Mouse (Mus musculus): ENCODE results near the gene Irf6. TPM values are rescaled to one million over a fixed set of nuclear protein-coding genes. Genes with fewer than 3 reads are reported as not detected.
A peak's percentile ranks its signal among the peaks of the same experiment; 100 is the strongest.

Gene Irf6
- 1 to 10 TPM; 1.2 to 2.7 (median 1.5) TPM for total RNA-seq (2022)

- DNase-seq (ENCODE audit: low spot score in 2 of 2), result no peak
Measured at GRCm38 (mm10) chr1:193152872-193153271, at the start of gene Irf6. TSS of gene Irf6 (plus strand) at chr1:193153111.

GRCm38 (mm10) chr1:193112093-193112492, 40.8 kb upstream of the Irf6 start:
- DNase-seq (ENCODE audit: low spot score in 2 of 2), result no peak

DNA sequence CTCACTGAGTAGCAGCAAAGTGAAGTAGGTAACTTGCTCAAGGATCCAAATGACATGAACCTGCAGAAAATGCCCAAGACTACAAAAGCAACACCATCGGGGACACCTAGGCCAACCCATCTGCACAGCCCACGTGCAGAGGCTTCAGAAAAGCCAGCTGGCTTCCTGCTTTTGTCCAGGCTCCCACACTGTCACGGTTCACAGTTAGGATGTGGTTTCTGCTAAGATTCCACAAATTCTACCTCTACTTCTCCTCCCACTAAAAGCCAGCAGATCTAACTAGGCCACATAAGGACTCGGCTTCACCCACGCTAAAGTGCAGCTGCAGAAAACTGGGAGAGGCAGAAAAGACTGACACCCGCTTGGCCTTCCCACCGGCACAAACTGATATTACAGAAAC, 30.1 kb upstream of the Irf6 start:
- peak in 1 of 2 experiments; percentile 71 for DNase-seq (ENCODE audit: low spot score in 2 of 2)

DNA sequence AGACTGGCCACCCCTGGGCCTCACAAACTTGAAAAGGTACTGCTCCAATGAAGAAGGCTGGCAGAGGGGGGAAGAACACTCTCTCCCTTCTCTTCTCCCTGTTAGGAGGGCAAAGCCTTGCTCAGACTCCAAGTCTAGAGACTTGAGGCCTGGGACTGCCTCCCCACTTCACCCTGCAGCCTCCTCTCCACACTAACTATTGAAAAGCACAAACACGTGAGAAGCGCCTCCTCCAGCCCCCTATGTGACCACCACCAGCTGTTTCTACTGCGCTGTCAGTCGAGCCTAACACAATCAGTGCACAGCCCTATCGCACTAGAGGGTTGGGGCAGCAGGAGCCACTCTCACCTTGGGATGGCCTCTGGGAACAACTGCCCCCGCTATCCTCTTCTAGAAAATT, 29.6 kb upstream of the Irf6 start:
- no peak for DNase-seq (ENCODE audit: low spot score in 2 of 2)

DNA sequence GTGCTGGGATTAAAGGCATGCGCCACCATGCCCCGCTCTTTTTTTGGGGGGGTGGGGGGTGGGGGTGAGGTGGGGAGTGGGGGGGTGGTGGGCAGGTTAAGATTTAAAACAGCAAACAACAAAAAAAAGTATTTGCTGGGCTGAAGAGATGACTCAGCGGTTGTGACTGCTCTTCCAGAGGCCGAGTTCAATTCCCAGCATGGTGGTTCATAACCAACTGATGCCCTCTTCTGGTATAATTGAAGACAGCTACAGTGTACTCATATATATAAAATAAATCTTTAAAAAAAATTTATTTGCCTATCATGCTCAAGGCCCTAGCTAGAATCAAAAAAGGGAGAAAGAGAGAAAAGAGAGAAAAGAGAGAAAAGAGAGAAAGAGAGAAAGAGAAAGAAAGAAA, 27.1 kb upstream of the Irf6 start:
- no peak for DNase-seq (ENCODE audit: low spot score in 2 of 2)

- no peak for DNase-seq (ENCODE audit: low spot score in 2 of 2)
Measured at GRCm38 (mm10) chr1:193128055-193128454, 24.9 kb upstream of the Irf6 start.

DNA sequence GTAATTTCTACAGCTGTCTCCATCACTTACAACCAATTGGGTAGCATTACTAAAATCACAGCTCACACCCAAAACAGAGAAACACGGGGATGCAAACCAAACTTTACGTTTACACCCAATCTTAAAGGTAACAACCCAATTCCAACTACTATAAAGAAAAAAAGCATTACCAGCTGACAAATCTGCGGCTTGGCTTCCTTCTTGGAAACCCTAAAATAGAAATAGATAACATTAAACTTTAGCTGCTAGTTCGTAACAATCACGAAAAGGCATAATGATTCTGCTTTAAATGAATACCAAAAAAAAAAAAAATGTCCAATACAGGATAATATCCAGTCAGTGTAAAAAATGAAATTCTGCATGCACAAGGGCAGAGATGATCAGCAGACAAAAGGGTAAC, 23.6 kb upstream of the Irf6 start:
- DNase-seq (ENCODE audit: low spot score in 2 of 2), result no peak

DNA sequence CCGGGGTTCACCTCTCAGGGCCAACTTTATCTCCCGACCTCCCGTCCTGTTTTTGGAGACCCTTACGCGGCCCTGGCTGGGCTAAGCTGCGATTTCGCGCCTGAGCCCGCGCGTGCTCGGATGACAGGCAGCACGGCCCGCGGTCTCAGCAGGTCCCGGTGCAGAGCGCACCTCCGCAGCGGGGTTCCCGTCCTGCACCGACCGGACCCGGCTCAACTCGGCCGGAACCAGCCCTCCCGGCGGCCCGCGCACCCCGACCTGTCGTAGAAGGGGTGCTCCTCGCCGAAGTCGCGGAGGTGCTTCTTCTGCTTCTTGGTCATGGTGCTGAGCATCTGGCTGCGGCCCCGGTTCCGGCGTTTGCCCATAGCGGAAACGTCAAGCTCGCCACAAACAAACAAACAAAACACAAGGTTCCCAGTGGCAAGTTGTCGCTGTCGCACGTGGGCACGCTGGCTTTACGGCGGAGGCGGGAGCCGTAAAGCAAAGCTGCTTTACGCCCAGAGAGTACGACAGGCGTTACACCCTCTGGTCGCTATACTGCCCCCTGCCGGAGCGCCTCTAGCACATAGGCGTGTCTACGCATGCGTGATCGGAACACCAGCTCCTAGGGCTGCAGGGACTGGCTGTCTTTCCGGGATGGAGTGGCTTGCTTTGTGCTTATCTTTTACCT, 23.0 kb upstream of the Irf6 start, which contains the start of gene Diexf:
Diexf (minus strand) TSS at position 487 of the 670 bp plus-strand sequence.
- peak; percentile 90 to 94 for DNase-seq (ENCODE audit: low spot score in 2 of 2)

DNA sequence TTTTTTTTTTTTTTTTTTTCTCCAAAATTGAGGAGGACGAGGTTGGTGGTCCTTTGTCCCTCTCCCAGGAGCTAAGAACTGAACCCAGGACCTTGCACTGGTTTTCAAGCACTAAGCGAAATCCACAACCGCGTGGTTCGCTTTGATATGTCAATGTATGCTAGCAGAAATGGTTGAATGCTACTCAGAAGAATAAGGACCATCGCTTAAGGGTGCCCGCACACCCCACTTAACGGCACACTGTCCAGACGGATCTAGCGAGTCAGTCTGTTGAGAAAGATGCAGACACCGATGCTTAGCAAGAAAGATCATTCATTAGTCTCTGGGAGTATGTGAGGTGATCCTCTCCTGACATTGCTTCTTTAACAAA, 22.5 kb upstream of the Irf6 start:
- DNase-seq (ENCODE audit: low spot score in 2 of 2), result peak in 1 of 2 experiments; percentile 25

- DNase-seq (ENCODE audit: low spot score in 2 of 2), result no peak
Measured at GRCm38 (mm10) chr1:193130839-193131238, 22.1 kb upstream of the Irf6 start.

GRCm38 (mm10) chr1:193131311-193131948, 21.5 kb upstream of the Irf6 start:
- DNase-seq (ENCODE audit: low spot score in 2 of 2), result no peak

DNA sequence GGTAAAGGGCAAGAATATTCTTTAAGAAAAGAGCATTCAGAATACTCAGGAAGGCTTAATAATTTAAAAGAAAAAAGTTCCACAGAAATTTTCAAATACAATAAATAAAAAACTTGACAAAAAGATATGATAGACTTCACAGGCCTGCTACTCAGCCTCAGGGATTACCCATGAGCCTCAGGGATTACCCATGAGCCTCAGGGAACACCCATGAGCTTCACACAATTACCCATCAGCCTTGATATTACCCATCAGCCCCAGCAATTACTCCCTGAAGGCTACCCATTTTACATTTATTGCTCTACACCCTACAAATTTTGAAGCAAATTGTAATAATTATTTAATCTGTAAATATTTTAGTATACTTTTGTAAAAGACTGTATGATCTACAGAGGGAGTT, 20.5 kb upstream of the Irf6 start:
- DNase-seq (ENCODE audit: low spot score in 2 of 2), result no peak

DNA sequence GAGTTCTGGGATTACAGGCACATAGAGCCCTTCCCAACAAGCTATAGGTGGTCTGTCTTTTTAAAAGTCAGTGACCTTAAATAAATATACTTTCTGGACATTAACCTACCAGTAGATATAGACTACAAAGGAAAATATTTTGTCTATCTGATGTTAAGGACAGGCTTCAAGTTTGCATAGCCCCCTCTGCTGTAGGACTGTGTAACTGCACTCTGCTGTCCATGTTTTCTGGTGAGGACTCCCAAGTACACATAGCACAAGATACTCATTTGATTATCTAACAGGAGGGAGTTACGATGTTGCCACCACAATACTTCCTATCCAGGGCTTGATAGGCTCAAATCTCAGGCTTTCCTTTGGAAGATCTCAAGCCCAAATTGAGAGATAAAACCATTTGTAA, 19.2 kb upstream of the Irf6 start:
- DNase-seq (ENCODE audit: low spot score in 2 of 2), result no peak

DNA sequence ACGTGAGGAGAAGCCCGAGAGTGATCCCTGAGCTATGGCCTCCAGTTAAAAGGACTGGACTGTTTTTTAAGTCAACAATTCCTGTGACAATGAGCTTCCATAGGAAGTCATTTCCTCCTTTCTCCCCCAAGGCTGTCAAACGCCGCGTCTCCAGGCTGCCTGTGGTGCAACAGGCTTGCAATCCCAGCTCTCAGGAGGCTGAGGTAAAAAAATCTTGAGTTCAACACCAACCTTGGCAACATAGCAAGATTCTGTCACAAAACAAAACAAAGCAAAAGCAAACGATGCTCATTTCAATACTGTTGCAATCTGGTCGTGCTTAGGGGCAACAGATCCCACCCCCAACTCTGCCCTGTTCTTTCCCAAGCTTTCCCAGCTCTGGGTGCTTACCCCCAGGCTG, 14.8 kb upstream of the Irf6 start:
- DNase-seq (ENCODE audit: low spot score in 2 of 2), result no peak

GRCm38 (mm10) chr1:193138669-193139068, 14.2 kb upstream of the Irf6 start:
- DNase-seq (ENCODE audit: low spot score in 2 of 2), result no peak

GRCm38 (mm10) chr1:193141118-193141517, 11.8 kb upstream of the Irf6 start:
- DNase-seq (ENCODE audit: low spot score in 2 of 2), result no peak

DNA sequence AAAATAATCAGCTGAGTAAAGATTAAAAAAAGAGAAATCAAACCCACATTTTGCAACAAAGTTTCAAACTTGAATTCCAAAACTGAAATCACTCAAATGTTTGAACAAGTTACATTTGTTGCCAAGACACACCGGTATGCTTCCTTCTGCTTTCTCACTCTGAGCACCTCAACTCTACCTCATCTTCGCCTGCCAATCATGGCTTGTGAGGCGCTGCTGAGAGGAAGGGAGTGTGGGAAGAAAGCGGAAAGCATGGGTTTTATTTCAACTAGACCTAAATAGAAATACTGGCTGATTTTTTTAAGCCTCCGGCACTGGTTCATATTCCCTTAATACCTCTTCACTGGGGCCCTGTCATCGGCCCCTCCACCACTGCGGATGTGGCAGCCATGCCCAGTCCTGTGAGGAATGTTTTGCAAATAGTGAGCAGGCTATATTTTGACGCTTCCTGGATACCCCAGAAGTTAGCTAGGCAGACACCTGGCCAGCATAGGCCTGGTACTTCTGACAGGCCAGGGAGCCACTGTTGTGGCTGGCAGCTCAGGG, 10.3 kb upstream of the Irf6 start:
- no peak for DNase-seq (ENCODE audit: low spot score in 2 of 2)

DNA sequence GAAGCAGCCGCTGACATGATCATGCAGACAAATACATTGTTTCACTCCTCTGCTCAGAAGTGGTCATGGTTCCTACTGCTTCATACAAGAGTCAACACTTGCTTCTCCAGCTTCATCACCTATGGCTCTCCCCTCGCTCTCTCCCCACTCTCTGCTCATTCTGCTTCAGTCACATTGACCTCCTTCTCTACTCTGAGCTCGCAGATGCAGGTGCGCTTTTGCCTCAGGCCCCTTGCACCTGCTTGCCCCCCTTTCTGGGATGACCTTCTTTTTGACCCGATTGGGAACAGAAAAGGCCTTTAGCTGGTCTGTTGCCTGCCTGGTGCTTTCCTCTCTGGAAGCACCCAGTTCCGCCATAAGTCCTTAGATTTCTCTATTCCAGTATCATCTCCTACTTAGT, 8.4 kb upstream of the Irf6 start:
- DNase-seq (ENCODE audit: low spot score in 2 of 2), result no peak

DNA sequence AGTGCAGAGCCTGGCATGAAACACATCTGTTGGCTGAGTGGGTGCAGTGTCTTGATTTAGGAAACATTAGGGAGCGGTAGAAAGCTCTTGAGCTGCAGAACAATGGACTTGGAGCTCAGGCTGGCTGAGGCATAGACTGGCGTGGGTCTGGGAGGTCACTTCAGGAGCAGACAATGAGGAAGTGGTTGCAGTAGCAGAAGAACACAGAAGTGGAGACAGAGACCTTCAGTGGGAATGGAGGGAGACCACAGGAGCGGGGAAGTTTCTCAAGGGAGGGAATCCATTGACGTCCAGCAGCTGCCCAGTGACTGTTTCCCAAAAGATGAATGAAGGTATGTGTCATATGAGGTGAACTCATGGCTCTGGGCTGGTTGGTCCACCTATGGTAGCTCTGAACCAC, 7.8 kb upstream of the Irf6 start:
- DNase-seq (ENCODE audit: low spot score in 2 of 2), result no peak

- DNase-seq (ENCODE audit: low spot score in 2 of 2), result no peak
Measured at GRCm38 (mm10) chr1:193146416-193146815, 6.5 kb upstream of the Irf6 start.

DNA sequence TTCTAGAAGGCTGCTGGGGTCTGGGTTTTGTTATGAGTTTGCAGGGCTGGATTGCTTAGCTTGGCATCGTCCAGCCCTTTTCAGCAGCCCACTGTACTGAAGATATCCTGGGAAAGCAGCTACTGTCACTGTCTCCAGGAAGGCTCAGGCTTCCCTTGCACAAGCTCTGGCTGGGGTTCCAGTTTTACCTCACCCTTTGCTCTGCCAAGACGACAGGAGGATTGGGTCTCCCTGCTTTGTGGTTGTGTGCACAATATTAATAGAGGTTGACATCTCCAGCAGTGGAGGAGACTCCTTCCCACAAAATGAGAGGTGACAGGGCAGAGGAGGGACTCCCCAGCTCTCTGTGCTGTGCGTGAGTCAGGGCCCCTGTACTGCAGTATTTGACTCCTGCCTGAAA, 3.7 kb upstream of the Irf6 start:
- no peak for DNase-seq (ENCODE audit: low spot score in 2 of 2)

DNA sequence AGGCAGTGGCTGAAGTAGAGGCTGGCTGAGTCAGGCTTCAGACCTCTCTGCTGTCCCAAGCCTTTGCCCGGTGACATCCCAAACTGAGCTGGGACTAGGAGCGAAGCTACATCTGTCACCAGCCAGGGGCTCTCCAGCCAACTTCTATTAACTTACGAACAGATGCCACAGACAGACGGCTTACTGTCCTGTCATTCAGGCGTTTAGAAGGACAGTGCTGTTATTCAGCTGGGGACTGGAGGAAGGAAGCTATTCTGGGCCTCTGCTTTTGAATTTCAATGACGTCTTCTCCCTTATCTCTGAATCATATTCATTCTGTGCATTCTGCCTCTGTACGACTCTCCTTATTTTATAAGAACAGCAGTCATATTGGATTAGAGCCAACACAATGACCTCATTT, 1.8 kb upstream of the Irf6 start:
- DNase-seq (ENCODE audit: low spot score in 2 of 2), result no peak

DNA sequence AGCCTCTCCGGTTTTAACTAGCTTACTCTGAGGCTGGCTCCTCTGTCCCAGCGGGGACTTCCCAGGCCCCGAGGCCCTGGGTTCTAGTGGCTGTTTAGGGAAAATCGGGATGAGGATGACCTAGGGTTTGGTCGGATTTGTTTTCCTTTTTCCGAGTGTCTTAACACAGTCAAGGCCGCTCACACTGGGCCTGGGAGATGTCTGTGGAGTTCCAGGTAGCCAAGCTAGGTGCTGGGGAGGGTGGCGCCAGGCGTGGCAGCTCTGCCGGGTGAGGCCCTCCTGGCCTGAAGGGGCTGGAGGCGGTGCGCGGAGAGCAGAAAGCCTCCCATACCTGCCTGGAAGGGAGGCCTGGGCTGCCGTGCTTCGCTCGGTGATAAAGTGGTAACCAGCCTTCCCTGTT, 650 bp downstream of the Irf6 start:
- no peak for DNase-seq (ENCODE audit: low spot score in 2 of 2)
